Mouse (Mus musculus) C2C12 (cell line): ENCODE measurements around the gene Kl. TPM values are rescaled to one million over a fixed set of nuclear protein-coding genes. Genes with fewer than 3 reads are reported as not detected.

ENCODE experiments used
- H3K27me3 ChIP-seq: one replicate; pipeline ENCODE4 v1.6.1; 2011; ENCODE audit not compliant: control insufficient read depth, insufficient read depth, insufficient read length
- H3K36me3 ChIP-seq: one replicate; pipeline ENCODE4 v1.6.1; 2011; ENCODE audit not compliant: control insufficient read depth, insufficient read depth
- H3K4me3 ChIP-seq: one replicate; pipeline ENCODE4 v1.5.1; 2011; ENCODE audit warnings: mild to moderate bottlenecking, control low read depth; ENCODE audit not compliant: poor library complexity, insufficient read depth, severe bottlenecking
- H3K79me2 ChIP-seq: one replicate; pipeline ENCODE4 v1.6.1; 2011; ENCODE audit not compliant: control insufficient read depth, insufficient read depth
- H3K79me3 ChIP-seq: one replicate; pipeline ENCODE4 v1.6.1; 2011; ENCODE audit warnings: low read depth, control low read depth
- H3ac ChIP-seq: one replicate; pipeline ENCODE3; 2011; ENCODE audit warnings: low read depth; ENCODE audit not compliant: control insufficient read depth, insufficient read length
- CEBPB ChIP-seq: IDR thresholded peaks from one replicate; pipeline ENCODE4 v1.6.1; 2011; ENCODE audit warnings: low read depth, mild to moderate bottlenecking, control low read depth, moderate library complexity
- FOSL1 ChIP-seq: IDR thresholded peaks from one replicate; pipeline ENCODE4 v1.8.0; 2011; ENCODE audit warnings: mild to moderate bottlenecking, low read length; ENCODE audit not compliant: poor library complexity, insufficient read depth, severe bottlenecking
- MAX ChIP-seq: IDR thresholded peaks from one replicate; pipeline ENCODE4 v1.6.1; 2011; ENCODE audit warnings: mild to moderate bottlenecking, control low read depth
- MYOG ChIP-seq: IDR thresholded peaks from one replicate; pipeline ENCODE4 v1.6.1; 2011; ENCODE audit not compliant: control insufficient read depth, insufficient read length; ENCODE audit errors: extremely low read depth
- polyA plus RNA-seq: library from polyadenylated mRNA; unstranded; fragments of >200 nt; fragmentation: generic; extraction: Trizol; gene quantifications from one replicate; pipeline ENCODE4 v1.2.1, GENCODE M21; 2012; ENCODE audit warnings: missing spikeins

Kl gene
- polyA plus RNA-seq, 1 experiment, result not detected

- TF ChIP-seq MYOG (no peak), MAX (no peak), CEBPB (no peak), FOSL1 (no peak)
- Histone ChIP-seq H3K79me2 (no peaks in the 10 kb centered on the region), H3ac (no peak overlapping the region), H3K4me3 (no peak overlapping the region), H3K27me3 (no peaks in the 10 kb centered on the region), H3K36me3 (peaks cover 74% of the 10 kb centered on the region), H3K79me3 (no peaks in the 10 kb centered on the region)
Measured at GRCm38 (mm10) chr5:151042911-151043310, 90.5 kb downstream of the Kl start.
